Mouse (Mus musculus): ENCODE measurements at regions not wholly inside any gene's neighbourhood (a gene's known extent, or its start where the extent isn't known, plus 50 kb on each side); places are given as distances from the start of the nearest gene placed in this dataset.

- 94% methylated on average over 5 of the region's 5 CpGs for WGBS (ENCODE audit: missing documents)
- Histone ChIP-seq H3K36me3 (ENCODE audit: inconsistent target) (no peaks in the 10 kb centered on the region), H3K4me3 (ENCODE audit: inconsistent target) (no peak overlapping the region), H3K79me2 (ENCODE audit: inconsistent target) (no peaks in the 10 kb centered on the region), H3K27ac (no peak overlapping the region)
These were observed 278.7 kb downstream of the Cog6 start for GRCm38 (mm10) chr3:52738386-52738785.

- WGBS (ENCODE audit: missing documents) = 93% methylated on average over 7 of the region's 7 CpGs
- Histone ChIP-seq H3K4me3 (ENCODE audit: inconsistent target) (no peak overlapping the region), H3K36me3 (ENCODE audit: inconsistent target) (no peaks in the 10 kb centered on the region), H3K27ac (no peak overlapping the region), H3K79me2 (ENCODE audit: inconsistent target) (no peaks in the 10 kb centered on the region)
These were observed 281.1 kb downstream of the Cog6 start for GRCm38 (mm10) chr3:52735939-52736338.

GRCm38 (mm10) chr3:52731941-52732340 is 285.1 kb downstream of the Cog6 start:
- Histone ChIP-seq H3K4me3 (ENCODE audit: inconsistent target) (no peak overlapping the region), H3K79me2 (ENCODE audit: inconsistent target) (no peaks in the 10 kb centered on the region), H3K36me3 (ENCODE audit: inconsistent target) (no peaks in the 10 kb centered on the region), H3K27ac (no peak overlapping the region)

GRCm38 (mm10) chr3:52731491-52731890 is 285.5 kb downstream of the Cog6 start:
- no peaks in the 10 kb centered on the region for H3K79me2 ChIP-seq (ENCODE audit: inconsistent target)
- 94% methylated on average over 3 of the region's 3 CpGs for WGBS (ENCODE audit: missing documents)
- no peak overlapping the region for H3K27ac ChIP-seq
- H3K36me3 ChIP-seq (ENCODE audit: inconsistent target) = no peaks in the 10 kb centered on the region
- no peak overlapping the region for H3K4me3 ChIP-seq (ENCODE audit: inconsistent target)

- 98% methylated on average over 3 of the region's 3 CpGs for WGBS (ENCODE audit: missing documents)
- Histone ChIP-seq H3K36me3 (ENCODE audit: inconsistent target) (no peaks in the 10 kb centered on the region), H3K4me3 (ENCODE audit: inconsistent target) (no peak overlapping the region)
These were observed 287.3 kb downstream of the Cog6 start for GRCm38 (mm10) chr3:52729731-52730130.

GRCm38 (mm10) chr3:52728860-52729259 is 288.2 kb downstream of the Cog6 start:
- 25% methylated on average over 6 of the region's 6 CpGs for WGBS (ENCODE audit: missing documents)
- Histone ChIP-seq H3K79me2 (ENCODE audit: inconsistent target) (no peaks in the 10 kb centered on the region), H3K27ac (no peak overlapping the region), H3K4me3 (ENCODE audit: inconsistent target) (no peak overlapping the region), H3K36me3 (ENCODE audit: inconsistent target) (no peaks in the 10 kb centered on the region)

More at GRCm38 (mm10) chr3:52729731-52730130, 287.3 kb downstream of the Cog6 start:
- Histone ChIP-seq H3K79me2 (ENCODE audit: inconsistent target) (no peaks in the 10 kb centered on the region), H3K27ac (no peak overlapping the region)

- WGBS (ENCODE audit: missing documents) = 95% methylated on average over 5 of the region's 5 CpGs
- H3K27ac ChIP-seq = no peak overlapping the region
- H3K36me3 ChIP-seq (ENCODE audit: inconsistent target) = no peaks in the 10 kb centered on the region
- H3K79me2 ChIP-seq (ENCODE audit: inconsistent target) = no peaks in the 10 kb centered on the region
- no peak overlapping the region for H3K4me3 ChIP-seq (ENCODE audit: inconsistent target)
These were observed 288.6 kb downstream of the Cog6 start for GRCm38 (mm10) chr3:52728426-52728825.

GRCm38 (mm10) chr3:52724354-52724753 is 292.7 kb downstream of the Cog6 start:
- 94% methylated on average over 3 of the region's 3 CpGs for WGBS (ENCODE audit: missing documents)
- no peaks in the 10 kb centered on the region for H3K36me3 ChIP-seq (ENCODE audit: inconsistent target)
- H3K4me3 ChIP-seq (ENCODE audit: inconsistent target) = no peak overlapping the region
- H3K79me2 ChIP-seq (ENCODE audit: inconsistent target) = no peaks in the 10 kb centered on the region
- H3K27ac ChIP-seq = no peak overlapping the region

- Histone ChIP-seq H3K27ac (no peak overlapping the region), H3K36me3 (ENCODE audit: inconsistent target) (no peaks in the 10 kb centered on the region), H3K79me2 (ENCODE audit: inconsistent target) (no peaks in the 10 kb centered on the region), H3K4me3 (ENCODE audit: inconsistent target) (no peak overlapping the region)
- WGBS (ENCODE audit: missing documents) = 100% methylated on average over 2 of the region's 2 CpGs
These were observed 294.1 kb downstream of the Cog6 start for GRCm38 (mm10) chr3:52722946-52723345.

GRCm38 (mm10) chr3:52719181-52719580 is 297.9 kb downstream of the Cog6 start:
- no peaks in the 10 kb centered on the region for H3K79me2 ChIP-seq (ENCODE audit: inconsistent target)
- no peak overlapping the region for H3K27ac ChIP-seq
- 95% methylated on average over 3 of the region's 3 CpGs for WGBS (ENCODE audit: missing documents)
- H3K36me3 ChIP-seq (ENCODE audit: inconsistent target) = no peaks in the 10 kb centered on the region
- no peak overlapping the region for H3K4me3 ChIP-seq (ENCODE audit: inconsistent target)

- no peak overlapping the region for H3K27ac ChIP-seq
- H3K79me2 ChIP-seq (ENCODE audit: inconsistent target) = no peaks in the 10 kb centered on the region
- no peak overlapping the region for H3K4me3 ChIP-seq (ENCODE audit: inconsistent target)
- 85% methylated on average over 5 of the region's 5 CpGs for WGBS (ENCODE audit: missing documents)
- H3K36me3 ChIP-seq (ENCODE audit: inconsistent target) = no peaks in the 10 kb centered on the region
These were observed 299.7 kb downstream of the Cog6 start for GRCm38 (mm10) chr3:52717324-52717723.

- no peak overlapping the region for H3K4me3 ChIP-seq (ENCODE audit: inconsistent target)
- no peaks in the 10 kb centered on the region for H3K79me2 ChIP-seq (ENCODE audit: inconsistent target)
- H3K36me3 ChIP-seq (ENCODE audit: inconsistent target) = no peaks in the 10 kb centered on the region
- no peak overlapping the region for H3K27ac ChIP-seq
- WGBS (ENCODE audit: missing documents) = 92% methylated on average over 5 of the region's 5 CpGs
These were observed 304.9 kb downstream of the Cog6 start for GRCm38 (mm10) chr3:52712151-52712550.

GRCm38 (mm10) chr3:52711133-52711532 is 305.9 kb downstream of the Cog6 start:
- 95% methylated on average over 9 of the region's 9 CpGs for WGBS (ENCODE audit: missing documents)
- no peak overlapping the region for H3K27ac ChIP-seq
- no peaks in the 10 kb centered on the region for H3K79me2 ChIP-seq (ENCODE audit: inconsistent target)
- H3K36me3 ChIP-seq (ENCODE audit: inconsistent target) = no peaks in the 10 kb centered on the region
- no peak overlapping the region for H3K4me3 ChIP-seq (ENCODE audit: inconsistent target)

GRCm38 (mm10) chr3:52708746-52709145 is 308.3 kb downstream of the Cog6 start:
- no peak overlapping the region for H3K4me3 ChIP-seq (ENCODE audit: inconsistent target)
- no peaks in the 10 kb centered on the region for H3K79me2 ChIP-seq (ENCODE audit: inconsistent target)
- H3K27ac ChIP-seq = no peak overlapping the region
- H3K36me3 ChIP-seq (ENCODE audit: inconsistent target) = no peaks in the 10 kb centered on the region
- 79% methylated on average over 3 of the region's 3 CpGs for WGBS (ENCODE audit: missing documents)

- no peak overlapping the region for H3K27ac ChIP-seq
- no peaks in the 10 kb centered on the region for H3K79me2 ChIP-seq (ENCODE audit: inconsistent target)
- no peaks in the 10 kb centered on the region for H3K36me3 ChIP-seq (ENCODE audit: inconsistent target)
- 38% methylated on average over 1 of the region's 1 CpGs for WGBS (ENCODE audit: missing documents)
- H3K4me3 ChIP-seq (ENCODE audit: inconsistent target) = no peak overlapping the region
These were observed 308.7 kb downstream of the Cog6 start for GRCm38 (mm10) chr3:52708301-52708700.

GRCm38 (mm10) chr3:52706626-52707025 is 310.4 kb downstream of the Cog6 start:
- WGBS (ENCODE audit: missing documents) = 100% methylated on average over 2 of the region's 2 CpGs
- H3K79me2 ChIP-seq (ENCODE audit: inconsistent target) = no peaks in the 10 kb centered on the region

More at GRCm38 (mm10) chr3:52706626-52707025, 310.4 kb downstream of the Cog6 start:
- Histone ChIP-seq H3K4me3 (ENCODE audit: inconsistent target) (no peak overlapping the region), H3K27ac (no peak overlapping the region), H3K36me3 (ENCODE audit: inconsistent target) (no peaks in the 10 kb centered on the region)

Data from macrophage (primary cell).